Mouse (Mus musculus) myocyte (in vitro differentiated cells): ENCODE measurements around the gene Rgma. TPM values are rescaled to one million over a fixed set of nuclear protein-coding genes. Genes with fewer than 3 reads are reported as not detected.

ENCODE experiments used
- H3K27me3 ChIP-seq: one replicate; pipeline ENCODE4 v1.6.1; 2011; ENCODE audit not compliant: control insufficient read depth, insufficient read depth, insufficient read length
- H3K36me3 ChIP-seq: one replicate; pipeline ENCODE4 v1.6.1; 2011; ENCODE audit not compliant: control insufficient read depth, insufficient read depth
- H3K4me2 ChIP-seq: one replicate; pipeline ENCODE4 v1.6.1; 2011; ENCODE audit warnings: low read depth, control low read depth
- H3K4me3 ChIP-seq: one replicate; pipeline ENCODE4 v1.5.1; 2011; ENCODE audit warnings: mild to moderate bottlenecking, control low read depth, moderate library complexity
- H3K79me2 ChIP-seq: one replicate; pipeline ENCODE4 v1.6.1; 2011; ENCODE audit not compliant: control insufficient read depth, insufficient read depth
- H3ac ChIP-seq: one replicate; pipeline ENCODE4 v1.6.1; 2011; ENCODE audit not compliant: control insufficient read depth, insufficient read length
- CEBPB ChIP-seq: IDR thresholded peaks from 2 replicates; pipeline ENCODE4 v1.6.1; 2011; ENCODE audit warnings: mild to moderate bottlenecking, moderate library complexity; ENCODE audit not compliant: poor library complexity, insufficient read depth, severe bottlenecking
- E2F4 ChIP-seq: IDR thresholded peaks from one replicate; pipeline ENCODE4 v1.6.1; 2011; ENCODE audit warnings: mild to moderate bottlenecking, control low read depth, moderate library complexity; ENCODE audit not compliant: insufficient read depth
- MAX ChIP-seq: IDR thresholded peaks from one replicate; pipeline ENCODE4 v1.6.1; 2011; ENCODE audit warnings: low read depth, mild to moderate bottlenecking, control low read depth
- MYOD1 ChIP-seq, 3 experiments: IDR thresholded peaks; one replicate each; pipeline ENCODE4 v1.6.1; 2011; ENCODE audit warnings: control low read depth in 2 of 3, low read depth in 2 of 3, mild to moderate bottlenecking in 2 of 3, moderate library complexity in 1 of 3; ENCODE audit not compliant: insufficient read length in 2 of 3, control insufficient read depth in 1 of 3
- MYOG ChIP-seq, 3 experiments: IDR thresholded peaks; one replicate each; pipeline ENCODE4 v1.6.1; 2011; ENCODE audit warnings: control low read depth in 2 of 3, low read depth in 2 of 3, mild to moderate bottlenecking in 2 of 3; ENCODE audit not compliant: insufficient read length in 2 of 3, control insufficient read depth in 1 of 3, insufficient read depth in 1 of 3
- POLR2A ChIP-seq: IDR thresholded peaks from one replicate; pipeline ENCODE4 v1.6.1; 2011; ENCODE audit warnings: low read depth, mild to moderate bottlenecking, control low read depth, moderate library complexity; ENCODE audit not compliant: insufficient read length
- POLR2AphosphoS2 ChIP-seq: IDR thresholded peaks from one replicate; pipeline ENCODE4 v1.6.1; 2011; ENCODE audit warnings: low read depth, control low read depth; ENCODE audit not compliant: insufficient read length
- REST ChIP-seq: IDR thresholded peaks from one replicate; pipeline ENCODE4 v1.6.1; 2011; ENCODE audit warnings: mild to moderate bottlenecking, control low read depth, moderate library complexity; ENCODE audit not compliant: insufficient read depth, insufficient read length
- SRF ChIP-seq: IDR thresholded peaks from one replicate; pipeline ENCODE4 v1.6.1; 2011; ENCODE audit warnings: low read depth; ENCODE audit not compliant: control insufficient read depth, insufficient read length
- TCF12 ChIP-seq: IDR thresholded peaks from one replicate; pipeline ENCODE4 v1.6.1; 2011; ENCODE audit warnings: mild to moderate bottlenecking, control low read depth; ENCODE audit not compliant: poor library complexity, insufficient read depth, severe bottlenecking
- TCF3 ChIP-seq: IDR thresholded peaks from one replicate; pipeline ENCODE4 v1.6.1; 2011; ENCODE audit warnings: low read depth, control low read depth; ENCODE audit not compliant: insufficient read length
- USF1 ChIP-seq: IDR thresholded peaks from one replicate; pipeline ENCODE4 v1.6.1; 2011; ENCODE audit warnings: low read depth, mild to moderate bottlenecking, control low read depth, moderate library complexity
- polyA plus RNA-seq: library from polyadenylated mRNA; unstranded; fragments of >200 nt; fragmentation: generic; extraction: Trizol; gene quantifications from one replicate; pipeline ENCODE4 v1.2.1, GENCODE M21; 2012; ENCODE audit warnings: missing spikeins

Rgma gene
- polyA plus RNA-seq, 1 experiment, result 34.0 TPM

DNA sequence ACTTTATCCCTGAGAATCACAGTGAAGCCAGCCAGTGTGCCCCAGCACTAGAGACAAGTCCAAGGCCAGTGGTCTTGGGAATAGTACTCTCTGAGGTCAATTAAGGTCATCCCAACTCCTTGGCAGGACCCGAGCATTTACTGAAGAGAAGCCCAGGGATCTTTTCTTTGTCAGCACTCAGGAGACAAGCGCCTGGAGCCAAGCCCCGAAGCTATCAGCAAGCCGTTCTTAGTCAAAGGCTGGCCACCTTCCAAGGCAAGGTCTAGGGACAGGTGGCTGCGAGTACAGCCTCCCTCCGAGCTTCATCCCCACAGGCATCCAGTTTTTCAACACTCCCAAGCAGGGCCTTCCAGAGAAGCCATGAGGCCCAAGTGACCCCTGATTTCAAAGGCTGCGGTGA, 40.4 kb upstream of the Rgma start:
- no peaks in the 10 kb centered on the region for H3K36me3 ChIP-seq
- H3K4me2 ChIP-seq, result peak overlapping the region; percentile 2
- no peaks in the 10 kb centered on the region for H3K27me3 ChIP-seq
- H3ac ChIP-seq, result no peak overlapping the region
- no peak for TF ChIP-seq MAX
- TF ChIP-seq MYOG (IDR thresholded peaks at IDR 0.05; ENCODE audit: control insufficient read depth in 1 of 3, insufficient read depth in 1 of 3, insufficient read length in 2 of 3, low read depth in 2 of 3), result peak in 1 of 3 experiments; percentile 54
- no peak for TF ChIP-seq E2F4
- TF ChIP-seq SRF, result no peak
- TF ChIP-seq MYOD1 (IDR thresholded peaks at IDR 0.05; ENCODE audit: control insufficient read depth in 1 of 3, insufficient read length in 2 of 3, low read depth in 2 of 3), result peak in 2 of 3 experiments; percentile 42 to 61
- no peak overlapping the region for H3K4me3 ChIP-seq
- H3K79me2 ChIP-seq, result no peaks in the 10 kb centered on the region

DNA sequence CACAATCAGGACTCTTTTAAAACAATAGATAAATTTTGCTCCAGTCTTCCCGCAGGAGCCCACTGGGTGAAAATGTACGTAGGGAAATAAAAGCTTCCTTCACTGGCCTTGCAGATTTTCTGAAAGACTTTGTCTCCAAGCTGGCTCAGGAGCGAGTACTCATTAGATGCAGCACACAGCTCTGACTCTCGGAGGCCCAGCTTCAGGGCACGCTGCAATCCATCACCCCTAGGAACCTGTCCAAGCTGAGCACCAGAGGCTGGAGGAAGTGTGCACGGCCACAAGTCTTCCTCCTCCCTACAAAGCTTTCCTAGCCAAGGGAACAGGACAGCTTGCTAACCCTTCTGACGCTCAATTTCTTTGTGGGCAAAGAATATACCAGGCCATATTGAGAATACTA, 38.9 kb upstream of the Rgma start:
- Histone ChIP-seq H3ac (no peak overlapping the region), H3K27me3 (no peaks in the 10 kb centered on the region), H3K79me2 (no peaks in the 10 kb centered on the region), H3K4me3 (no peak overlapping the region), H3K4me2 (no peak overlapping the region), H3K36me3 (no peaks in the 10 kb centered on the region)
- no peak for TF ChIP-seq E2F4

DNA sequence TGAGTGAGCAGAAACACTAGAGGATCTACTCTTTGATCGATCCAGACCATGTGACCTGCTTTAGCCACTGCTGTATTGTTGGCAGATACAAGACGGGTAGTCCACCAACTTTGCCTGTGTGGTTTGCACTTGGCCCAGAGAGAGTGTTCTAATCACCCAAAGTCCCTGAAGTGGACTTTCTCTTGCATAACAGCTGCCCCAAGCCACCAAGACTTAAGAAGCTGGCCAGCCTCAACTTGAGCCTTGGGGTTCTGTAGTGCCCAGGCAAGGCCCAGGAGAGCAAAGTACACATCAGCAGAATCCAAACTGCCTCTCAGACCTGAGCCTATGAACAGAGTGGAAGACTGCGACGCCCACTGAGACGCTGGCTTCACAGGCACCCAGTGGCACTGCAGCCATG, 37.0 kb upstream of the Rgma start:
- H3K4me3 ChIP-seq, result no peak overlapping the region
- H3K79me2 ChIP-seq, result no peaks in the 10 kb centered on the region
- H3K4me2 ChIP-seq, result no peak overlapping the region
- H3K36me3 ChIP-seq, result no peaks in the 10 kb centered on the region
- no peaks in the 10 kb centered on the region for H3K27me3 ChIP-seq
- no peak overlapping the region for H3ac ChIP-seq
- TF ChIP-seq TCF12 (no peak), SRF (no peak), MYOG (IDR thresholded peaks at IDR 0.05; ENCODE audit: control insufficient read depth in 1 of 3, insufficient read depth in 1 of 3, insufficient read length in 2 of 3, low read depth in 2 of 3) (no peak), POLR2A (no peak), CEBPB (no peak), MYOD1 (IDR thresholded peaks at IDR 0.05; ENCODE audit: control insufficient read depth in 1 of 3, insufficient read length in 2 of 3, low read depth in 2 of 3) (no peak), REST (no peak), TCF3 (no peak), E2F4 (no peak), POLR2AphosphoS2 (no peak)

DNA sequence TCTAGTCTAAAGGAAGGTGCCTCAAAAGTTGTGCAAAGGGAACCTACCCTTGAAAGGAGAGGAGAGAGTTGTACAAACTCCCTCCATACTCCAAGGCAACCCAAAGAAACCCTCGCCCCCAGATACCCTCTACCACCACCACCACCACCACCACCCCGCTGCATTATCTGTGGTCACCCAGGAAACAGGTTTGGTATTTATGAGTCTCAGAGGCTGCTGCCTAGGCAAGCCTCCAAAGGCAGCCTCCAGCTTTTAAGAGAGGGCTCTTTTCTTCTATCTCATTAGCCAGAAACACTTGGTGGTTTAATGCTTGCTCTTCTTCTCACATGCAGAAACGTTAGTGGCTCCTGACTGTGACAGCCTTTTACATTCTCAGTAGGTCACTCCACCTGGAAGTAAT, 31.5 kb upstream of the Rgma start:
- H3K27me3 ChIP-seq, result no peaks in the 10 kb centered on the region
- no peaks in the 10 kb centered on the region for H3K79me2 ChIP-seq
- TF ChIP-seq USF1 (no peak), E2F4 (no peak), POLR2A (no peak), TCF3 (no peak), TCF12 (no peak), POLR2AphosphoS2 (no peak), MYOD1 (IDR thresholded peaks at IDR 0.05; ENCODE audit: control insufficient read depth in 1 of 3, insufficient read length in 2 of 3, low read depth in 2 of 3) (no peak)
- no peak overlapping the region for H3ac ChIP-seq
- H3K36me3 ChIP-seq, result no peaks in the 10 kb centered on the region
- H3K4me2 ChIP-seq, result no peak overlapping the region
- H3K4me3 ChIP-seq, result no peak overlapping the region

DNA sequence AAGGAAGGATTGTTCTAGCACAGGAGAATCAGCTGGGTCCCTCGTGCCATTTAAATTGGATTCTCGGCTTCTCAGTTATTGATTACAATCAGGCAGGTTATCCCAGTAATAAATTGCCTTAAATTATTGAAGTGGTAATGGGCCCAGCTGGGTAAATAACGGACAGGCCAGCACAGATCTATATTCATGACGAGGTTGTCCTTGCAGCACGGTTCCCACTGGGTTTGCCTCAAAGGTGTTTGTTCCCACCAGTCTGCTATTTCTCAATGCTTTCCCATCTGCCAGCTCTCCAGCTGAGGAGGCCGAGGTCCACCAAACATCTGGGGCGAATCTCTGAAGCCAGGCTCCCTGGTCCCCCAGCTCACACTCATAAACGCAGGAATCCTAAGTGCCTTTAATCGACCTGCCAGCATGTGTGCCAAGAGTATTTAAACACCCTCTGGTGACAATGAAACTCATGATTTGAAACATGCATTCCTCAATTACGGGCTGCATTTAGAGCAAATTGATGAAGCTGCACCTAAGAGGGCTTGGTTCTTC, 26.7 kb upstream of the Rgma start:
- no peak overlapping the region for H3ac ChIP-seq
- no peaks in the 10 kb centered on the region for H3K27me3 ChIP-seq
- H3K4me2 ChIP-seq, result peak overlapping the region; percentile 38
- H3K36me3 ChIP-seq, result no peaks in the 10 kb centered on the region
- no peak overlapping the region for H3K4me3 ChIP-seq
- H3K79me2 ChIP-seq, result no peaks in the 10 kb centered on the region
- TF ChIP-seq CEBPB (no peak), TCF3 (no peak), SRF (no peak), E2F4 (no peak), USF1 (no peak), MYOG (IDR thresholded peaks at IDR 0.05; ENCODE audit: control insufficient read depth in 1 of 3, insufficient read depth in 1 of 3, insufficient read length in 2 of 3, low read depth in 2 of 3) (no peak), REST (no peak), POLR2AphosphoS2 (no peak), POLR2A (no peak), TCF12 (no peak)
